Mouse (Mus musculus): ENCODE data around the gene Tmppe.

Gene Tmppe

GRCm38 (mm10) chr9:114446887-114447286 is 46.0 kb downstream of the Tmppe start:
- DNase-seq = no peak

- DNase-seq = no peak
Measured at GRCm38 (mm10) chr9:114448700-114449099, 47.8 kb downstream of the Tmppe start.

GRCm38 (mm10) chr9:114449120-114449754 is 48.3 kb downstream of the Tmppe start:
- no peak for DNase-seq

- DNase-seq = no peak
Measured at GRCm38 (mm10) chr9:114451615-114452014, 50.7 kb downstream of the Tmppe start.

GRCm38 (mm10) chr9:114452418-114452817 is 51.5 kb downstream of the Tmppe start:
- DNase-seq = no peak

- DNase-seq = no peak
Measured at GRCm38 (mm10) chr9:114455420-114455819, 54.5 kb downstream of the Tmppe start.
